Mouse (Mus musculus): ENCODE results near the gene Zfp93. TPM values are rescaled to one million over a fixed set of nuclear protein-coding genes. Genes with fewer than 3 reads are reported as not detected.

The Zfp93 gene
- 8.8 TPM for polyA plus RNA-seq (2015; fragmentation: Illumina TruSeq; extraction: RNeasy Lipid Tissue Mini Kit (QIAGEN cat#74804); ENCODE audit: low read depth, low replicate concordance)

DNA sequence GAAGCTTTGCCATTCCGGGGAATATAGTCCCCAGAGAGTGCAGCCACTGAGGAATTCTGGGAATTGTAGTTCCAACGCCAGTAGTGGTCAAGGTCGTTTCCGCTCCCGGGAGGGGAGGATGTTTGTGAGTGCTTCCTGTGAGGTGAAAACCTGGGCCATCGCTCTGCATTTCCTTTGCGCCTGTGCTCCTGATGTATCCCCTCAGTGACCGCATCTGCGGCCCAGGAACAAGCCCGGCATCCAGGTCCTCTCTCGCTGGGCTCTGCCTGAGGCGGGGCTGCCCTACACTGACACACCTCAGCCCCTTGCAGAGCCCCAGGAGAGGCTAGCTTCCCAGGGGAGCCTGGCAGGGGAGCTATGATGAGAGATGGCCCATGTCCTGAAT, at the start of gene Zfp93:
TSS of gene Zfp93 (plus strand) at position 133 of the 385 bp plus-strand sequence.

GRCm38 (mm10) chr7:24237040-24237791, 33.0 kb upstream of the Zfp93 start, which contains the start of gene Zfp109:
TSS of gene Zfp109 (minus strand) at chr7:24237560.

GRCm38 (mm10) chr7:24254633-24255474, 15.4 kb upstream of the Zfp93 start, which contains the start of gene Zfp108:
TSS of gene Zfp108 (plus strand) at chr7:24254794.

GRCm38 (mm10) chr7:24300771-24301282, 30.6 kb downstream of the Zfp93 start, which contains the start of gene Zfp61:
TSS of gene Zfp61 (minus strand) at chr7:24301232.

GRCm38 (mm10) chr7:24316567-24317092, 46.4 kb downstream of the Zfp93 start, which contains the start of gene Zfp94:
TSS of gene Zfp94 (minus strand) at chr7:24316666.

Other genes with a start within 250 kb of the Zfp93 start
- gene Vmn1r183, start 217.2 kb upstream of the Zfp93 start, polyA plus RNA-seq (2015; fragmentation: Illumina TruSeq; extraction: RNeasy Lipid Tissue Mini Kit (QIAGEN cat#74804); ENCODE audit: low read depth, low replicate concordance) = not detected
- gene Zfp180, start 188.5 kb upstream of the Zfp93 start, polyA plus RNA-seq (2015; fragmentation: Illumina TruSeq; extraction: RNeasy Lipid Tissue Mini Kit (QIAGEN cat#74804); ENCODE audit: low read depth, low replicate concordance) = 46.3 TPM
- gene Zfp112, start 158.1 kb upstream of the Zfp93 start, polyA plus RNA-seq (2015; fragmentation: Illumina TruSeq; extraction: RNeasy Lipid Tissue Mini Kit (QIAGEN cat#74804); ENCODE audit: low read depth, low replicate concordance) = 7.9 TPM
- 13.9 TPM for gene Zfp235, start 136.3 kb upstream of the Zfp93 start, polyA plus RNA-seq (2015; fragmentation: Illumina TruSeq; extraction: RNeasy Lipid Tissue Mini Kit (QIAGEN cat#74804); ENCODE audit: low read depth, low replicate concordance)
- gene Zfp114, start 95.4 kb upstream of the Zfp93 start, polyA plus RNA-seq (2015; fragmentation: Illumina TruSeq; extraction: RNeasy Lipid Tissue Mini Kit (QIAGEN cat#74804); ENCODE audit: low read depth, low replicate concordance) = 3.5 TPM
- 6.0 TPM for gene Zfp111, start 59.0 kb upstream of the Zfp93 start, polyA plus RNA-seq (2015; fragmentation: Illumina TruSeq; extraction: RNeasy Lipid Tissue Mini Kit (QIAGEN cat#74804); ENCODE audit: low read depth, low replicate concordance)
- gene Zfp109, start 32.9 kb upstream of the Zfp93 start, polyA plus RNA-seq (2015; fragmentation: Illumina TruSeq; extraction: RNeasy Lipid Tissue Mini Kit (QIAGEN cat#74804); ENCODE audit: low read depth, low replicate concordance) = 6.1 TPM
- gene Zfp108, start 15.6 kb upstream of the Zfp93 start, polyA plus RNA-seq (2015; fragmentation: Illumina TruSeq; extraction: RNeasy Lipid Tissue Mini Kit (QIAGEN cat#74804); ENCODE audit: low read depth, low replicate concordance) = 6.8 TPM
- gene Zfp61, start 30.8 kb downstream of the Zfp93 start, polyA plus RNA-seq (2015; fragmentation: Illumina TruSeq; extraction: RNeasy Lipid Tissue Mini Kit (QIAGEN cat#74804); ENCODE audit: low read depth, low replicate concordance) = 22.7 TPM
- gene Zfp94, start 46.2 kb downstream of the Zfp93 start, polyA plus RNA-seq (2015; fragmentation: Illumina TruSeq; extraction: RNeasy Lipid Tissue Mini Kit (QIAGEN cat#74804); ENCODE audit: low read depth, low replicate concordance) = 17.8 TPM
- gene Tescl, start 63.5 kb downstream of the Zfp93 start, polyA plus RNA-seq (2015; fragmentation: Illumina TruSeq; extraction: RNeasy Lipid Tissue Mini Kit (QIAGEN cat#74804); ENCODE audit: low read depth, low replicate concordance) = not detected
- not detected for gene Lypd5, start 78.8 kb downstream of the Zfp93 start, polyA plus RNA-seq (2015; fragmentation: Illumina TruSeq; extraction: RNeasy Lipid Tissue Mini Kit (QIAGEN cat#74804); ENCODE audit: low read depth, low replicate concordance)
- not detected for gene Kcnn4, start 99.8 kb downstream of the Zfp93 start, polyA plus RNA-seq (2015; fragmentation: Illumina TruSeq; extraction: RNeasy Lipid Tissue Mini Kit (QIAGEN cat#74804); ENCODE audit: low read depth, low replicate concordance)
- gene Smg9, start 129.2 kb downstream of the Zfp93 start, polyA plus RNA-seq (2015; fragmentation: Illumina TruSeq; extraction: RNeasy Lipid Tissue Mini Kit (QIAGEN cat#74804); ENCODE audit: low read depth, low replicate concordance) = 32.4 TPM
- not detected for gene Irgc1, start 181.9 kb downstream of the Zfp93 start, polyA plus RNA-seq (2015; fragmentation: Illumina TruSeq; extraction: RNeasy Lipid Tissue Mini Kit (QIAGEN cat#74804); ENCODE audit: low read depth, low replicate concordance)
- 0.91 TPM for gene Plaur, start 192.1 kb downstream of the Zfp93 start, polyA plus RNA-seq (2015; fragmentation: Illumina TruSeq; extraction: RNeasy Lipid Tissue Mini Kit (QIAGEN cat#74804); ENCODE audit: low read depth, low replicate concordance)
- gene Cadm4, start 211.6 kb downstream of the Zfp93 start, polyA plus RNA-seq (2015; fragmentation: Illumina TruSeq; extraction: RNeasy Lipid Tissue Mini Kit (QIAGEN cat#74804); ENCODE audit: low read depth, low replicate concordance) = 236 TPM
- 43.4 TPM for gene Zfp428, start 236.6 kb downstream of the Zfp93 start, polyA plus RNA-seq (2015; fragmentation: Illumina TruSeq; extraction: RNeasy Lipid Tissue Mini Kit (QIAGEN cat#74804); ENCODE audit: low read depth, low replicate concordance)
- not detected for gene AC161166.1, start 242.0 kb downstream of the Zfp93 start, polyA plus RNA-seq (2015; fragmentation: Illumina TruSeq; extraction: RNeasy Lipid Tissue Mini Kit (QIAGEN cat#74804); ENCODE audit: low read depth, low replicate concordance)